Mouse (Mus musculus): ENCODE data around the gene Nxn. TPM values are rescaled to one million over a fixed set of nuclear protein-coding genes. Genes with fewer than 3 reads are reported as not detected.

The Nxn gene
- polyA plus RNA-seq, 1 experiment from 2014 or later, result 12.0 TPM

DNA sequence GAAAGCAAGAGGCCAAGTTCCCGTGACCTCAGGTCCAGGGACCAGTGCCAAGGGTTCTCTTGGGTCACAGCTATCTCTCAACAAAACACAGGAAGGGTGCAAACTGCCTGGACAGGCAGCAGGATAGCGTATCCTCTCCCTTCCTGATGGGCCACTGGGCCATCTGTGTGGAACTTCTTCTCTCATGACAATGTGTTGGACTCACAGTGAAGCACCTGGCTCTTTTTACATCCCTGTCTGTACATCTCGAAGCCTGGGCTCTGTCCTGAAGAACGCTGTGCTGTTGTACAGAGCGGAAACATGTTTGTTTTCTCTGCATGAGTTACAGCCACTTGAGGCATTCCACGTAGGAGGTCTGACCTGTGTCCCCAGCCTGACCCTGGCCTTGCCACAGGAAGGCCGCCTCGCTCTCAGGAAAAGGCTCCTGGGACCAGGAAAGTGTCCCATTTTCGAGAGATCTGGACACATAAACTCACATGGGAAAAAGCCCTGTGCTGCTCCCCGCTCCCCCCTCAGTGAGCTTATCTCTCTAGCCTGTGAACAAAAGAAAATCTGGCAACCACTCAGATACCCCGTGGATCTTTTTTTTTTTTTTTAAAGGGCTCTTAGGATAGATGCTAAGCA, 18.9 kb downstream of the Nxn start:
- H3K4me3 ChIP-seq (ENCODE audit: low read depth, low read length), result no peak overlapping the region
- no peak overlapping the region for H3K4me2 ChIP-seq
- 48% methylated on average over 11 of the region's 11 CpGs for WGBS
- peaks cover 7% of the 10 kb centered on the region; the same call in 1 of the 2 replicates for H3K4me1 ChIP-seq (replicated peaks; ENCODE audit: control insufficient read depth, insufficient read depth, low read length)
- no peak overlapping the region for H3K9ac ChIP-seq (ENCODE audit: low read depth, low read length)
- no peaks in the 10 kb centered on the region for H3K36me3 ChIP-seq (ENCODE audit: control insufficient read depth, insufficient read depth, low read length)
- H3K9me3 ChIP-seq (ENCODE audit: control insufficient read depth, low read length), result no peaks in the 10 kb centered on the region
- ATAC-seq (replicated peaks; ENCODE audit: low FRiP score), result no peak
- no peaks in the 10 kb centered on the region for H3K27me3 ChIP-seq (replicated peaks; ENCODE audit: control insufficient read depth, insufficient read depth, low read length)
- no peak for DNase-seq (ENCODE audit: low spot score)
- no peak overlapping the region; the same call in 1 of the 2 replicates for H3K27ac ChIP-seq (ENCODE audit: low read depth, low read length)

DNA sequence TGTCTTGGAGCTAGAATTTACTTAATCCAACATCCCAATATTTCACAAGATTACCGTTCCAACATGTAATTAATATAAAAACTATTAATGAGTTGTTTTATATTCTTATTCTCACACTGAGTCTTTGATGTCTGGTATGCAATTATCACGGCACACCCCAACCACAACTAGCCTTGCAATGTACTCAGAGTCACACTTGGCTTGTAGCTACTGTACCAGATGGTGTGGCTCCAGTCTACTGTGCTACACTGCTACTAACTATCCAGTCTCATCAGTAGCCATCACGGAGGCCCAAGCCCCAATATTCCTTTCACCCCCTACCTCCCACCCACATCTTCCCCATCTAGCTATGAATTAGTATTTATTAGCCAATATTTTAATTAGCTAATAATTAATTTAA, 22.5 kb downstream of the Nxn start:
- no peak overlapping the region for H3K4me3 ChIP-seq (ENCODE audit: low read depth, low read length)
- H3K27ac ChIP-seq (ENCODE audit: low read depth, low read length), result no peak overlapping the region
- ATAC-seq (replicated peaks; ENCODE audit: low FRiP score) (no peak), DNase-seq (ENCODE audit: low spot score) (no peak)
- 85% methylated on average over 3 of the region's 3 CpGs for WGBS
- no peaks in the 10 kb centered on the region for H3K9me3 ChIP-seq (ENCODE audit: control insufficient read depth, low read length)
- no peak overlapping the region for H3K9ac ChIP-seq (ENCODE audit: low read depth, low read length)
- H3K4me1 ChIP-seq (replicated peaks; ENCODE audit: control insufficient read depth, insufficient read depth, low read length), result peaks cover 7% of the 10 kb centered on the region; the same call in 1 of the 2 replicates
- no peaks in the 10 kb centered on the region for H3K36me3 ChIP-seq (ENCODE audit: control insufficient read depth, insufficient read depth, low read length)
- no peaks in the 10 kb centered on the region for H3K27me3 ChIP-seq (replicated peaks; ENCODE audit: control insufficient read depth, insufficient read depth, low read length)
- no peak overlapping the region for H3K4me2 ChIP-seq

GRCm38 (mm10) chr11:76374491-76375185, 24.3 kb downstream of the Nxn start:
- 57% methylated on average over 17 of the region's 17 CpGs for WGBS
- no peak overlapping the region for H3K4me3 ChIP-seq (ENCODE audit: low read depth, low read length)
- H3K4me1 ChIP-seq (replicated peaks; ENCODE audit: control insufficient read depth, insufficient read depth, low read length), result peaks cover 2% of the 10 kb centered on the region; the same call in 1 of the 2 replicates
- ATAC-seq (replicated peaks; ENCODE audit: low FRiP score) (no peak), DNase-seq (ENCODE audit: low spot score) (peak; percentile 46)
- no peaks in the 10 kb centered on the region for H3K27me3 ChIP-seq (replicated peaks; ENCODE audit: control insufficient read depth, insufficient read depth, low read length)
- H3K9me3 ChIP-seq (ENCODE audit: control insufficient read depth, low read length), result no peaks in the 10 kb centered on the region
- H3K4me2 ChIP-seq, result no peak overlapping the region
- H3K36me3 ChIP-seq (ENCODE audit: control insufficient read depth, insufficient read depth, low read length), result no peaks in the 10 kb centered on the region
- H3K9ac ChIP-seq (ENCODE audit: low read depth, low read length), result no peak overlapping the region
- peak overlapping the region; percentile 40; the same call in 1 of the 2 replicates for H3K27ac ChIP-seq (ENCODE audit: low read depth, low read length)

DNA sequence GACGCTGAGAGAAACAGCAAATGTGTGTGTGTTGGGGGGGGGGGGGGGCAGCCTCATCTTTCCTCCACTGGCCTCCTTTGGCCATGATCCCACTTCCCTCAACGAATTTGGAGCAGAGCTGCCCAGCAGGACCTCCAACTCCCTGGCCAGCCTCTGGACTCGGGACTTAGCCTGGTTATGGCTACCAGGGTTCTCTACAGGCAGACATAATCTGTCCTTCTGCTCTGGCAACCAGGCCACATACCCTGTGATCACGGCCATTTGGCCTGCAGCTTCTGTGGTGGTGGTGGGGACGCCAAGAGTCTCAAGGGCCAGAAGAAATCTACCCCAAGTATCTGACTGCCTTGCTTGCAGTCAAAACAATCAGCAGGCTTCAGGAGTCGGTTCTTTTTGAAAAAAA, 26.4 kb downstream of the Nxn start:
- Histone ChIP-seq H3K36me3 (ENCODE audit: control insufficient read depth, insufficient read depth, low read length) (no peaks in the 10 kb centered on the region), H3K4me3 (ENCODE audit: low read depth, low read length) (no peak overlapping the region), H3K4me1 (replicated peaks; ENCODE audit: control insufficient read depth, insufficient read depth, low read length) (peaks cover 2% of the 10 kb centered on the region; the same call in 1 of the 2 replicates), H3K27me3 (replicated peaks; ENCODE audit: control insufficient read depth, insufficient read depth, low read length) (no peaks in the 10 kb centered on the region), H3K9me3 (ENCODE audit: control insufficient read depth, low read length) (no peaks in the 10 kb centered on the region), H3K27ac (ENCODE audit: low read depth, low read length) (no peak overlapping the region), H3K9ac (ENCODE audit: low read depth, low read length) (no peak overlapping the region), H3K4me2 (no peak overlapping the region)
- DNase-seq (ENCODE audit: low spot score), result no peak
- WGBS, result 51% methylated on average over 6 of the region's 6 CpGs
- ATAC-seq (replicated peaks; ENCODE audit: low FRiP score), result no peak

GRCm38 (mm10) chr11:76372120-76372519, 26.8 kb downstream of the Nxn start:
- WGBS, result 63% methylated on average over 2 of the region's 2 CpGs
- Histone ChIP-seq H3K36me3 (ENCODE audit: control insufficient read depth, insufficient read depth, low read length) (no peaks in the 10 kb centered on the region), H3K27ac (ENCODE audit: low read depth, low read length) (no peak overlapping the region), H3K4me1 (replicated peaks; ENCODE audit: control insufficient read depth, insufficient read depth, low read length) (peaks cover 2% of the 10 kb centered on the region; the same call in 1 of the 2 replicates), H3K4me2 (no peak overlapping the region), H3K9ac (ENCODE audit: low read depth, low read length) (no peak overlapping the region), H3K4me3 (ENCODE audit: low read depth, low read length) (no peak overlapping the region), H3K27me3 (replicated peaks; ENCODE audit: control insufficient read depth, insufficient read depth, low read length) (no peaks in the 10 kb centered on the region), H3K9me3 (ENCODE audit: control insufficient read depth, low read length) (no peaks in the 10 kb centered on the region)
- ATAC-seq (replicated peaks; ENCODE audit: low FRiP score) (no peak), DNase-seq (ENCODE audit: low spot score) (no peak)

DNA sequence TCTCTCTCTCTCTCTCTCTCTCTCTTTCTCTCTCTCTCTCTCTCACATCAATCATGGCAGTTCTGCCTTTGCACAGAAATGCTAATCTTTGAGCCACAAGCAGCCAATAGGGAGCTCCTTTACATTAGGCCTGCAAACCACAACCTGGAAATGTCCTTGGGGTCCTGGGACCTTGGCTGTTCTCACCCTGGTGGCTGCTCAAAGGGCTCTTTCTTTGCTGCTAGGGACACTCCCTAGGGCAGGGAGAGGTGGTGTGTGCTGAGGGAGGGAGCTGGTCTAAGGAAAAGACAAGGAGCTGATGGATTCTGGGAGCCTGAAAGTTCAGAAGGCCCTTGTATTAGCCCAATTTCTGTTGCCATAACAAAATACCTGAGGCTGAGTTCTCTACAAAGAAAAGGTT, 28.4 kb downstream of the Nxn start:
- H3K4me1 ChIP-seq (replicated peaks; ENCODE audit: control insufficient read depth, insufficient read depth, low read length), result peaks cover 2% of the 10 kb centered on the region; the same call in 1 of the 2 replicates
- no peak overlapping the region for H3K9ac ChIP-seq (ENCODE audit: low read depth, low read length)
- H3K4me3 ChIP-seq (ENCODE audit: low read depth, low read length), result no peak overlapping the region
- no peak overlapping the region for H3K4me2 ChIP-seq
- H3K27me3 ChIP-seq (replicated peaks; ENCODE audit: control insufficient read depth, insufficient read depth, low read length), result no peaks in the 10 kb centered on the region
- DNase-seq (ENCODE audit: low spot score) (no peak), ATAC-seq (replicated peaks; ENCODE audit: low FRiP score) (no peak)
- no peak overlapping the region for H3K27ac ChIP-seq (ENCODE audit: low read depth, low read length)
- H3K36me3 ChIP-seq (ENCODE audit: control insufficient read depth, insufficient read depth, low read length), result no peaks in the 10 kb centered on the region
- H3K9me3 ChIP-seq (ENCODE audit: control insufficient read depth, low read length), result no peaks in the 10 kb centered on the region

DNA sequence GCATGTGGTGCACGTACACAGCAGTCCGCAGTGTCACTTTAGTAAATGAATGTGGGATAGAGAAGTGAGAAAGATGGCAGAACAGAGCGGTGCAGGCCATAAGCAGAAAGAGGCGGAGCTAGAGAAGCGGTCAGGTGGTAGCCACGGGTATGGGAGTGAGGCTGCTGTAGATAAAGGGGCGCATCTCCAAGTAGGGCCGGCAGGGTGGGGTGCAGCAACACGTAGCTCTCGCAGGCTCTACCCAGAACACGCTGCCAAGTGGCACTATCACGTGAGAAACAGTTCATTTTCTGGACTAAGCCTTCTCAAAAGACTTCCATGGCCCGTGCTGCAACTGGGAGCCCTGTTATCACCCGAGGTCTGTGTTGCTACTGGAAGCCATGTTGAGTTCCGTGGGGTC, 32.2 kb downstream of the Nxn start:
- Histone ChIP-seq H3K4me1 (replicated peaks; ENCODE audit: control insufficient read depth, insufficient read depth, low read length) (peaks cover 6% of the 10 kb centered on the region; the same call in 1 of the 2 replicates), H3K4me2 (no peak overlapping the region), H3K27me3 (replicated peaks; ENCODE audit: control insufficient read depth, insufficient read depth, low read length) (no peaks in the 10 kb centered on the region), H3K9me3 (ENCODE audit: control insufficient read depth, low read length) (no peaks in the 10 kb centered on the region), H3K27ac (ENCODE audit: low read depth, low read length) (no peak overlapping the region), H3K36me3 (ENCODE audit: control insufficient read depth, insufficient read depth, low read length) (no peaks in the 10 kb centered on the region), H3K9ac (ENCODE audit: low read depth, low read length) (no peak overlapping the region), H3K4me3 (ENCODE audit: low read depth, low read length) (no peak overlapping the region)
- WGBS, result 81% methylated on average over 15 of the region's 15 CpGs
- DNase-seq (ENCODE audit: low spot score) (no peak), ATAC-seq (replicated peaks; ENCODE audit: low FRiP score) (no peak)

GRCm38 (mm10) chr11:76364038-76364437, 34.9 kb downstream of the Nxn start:
- no peaks in the 10 kb centered on the region for H3K27me3 ChIP-seq (replicated peaks; ENCODE audit: control insufficient read depth, insufficient read depth, low read length)
- H3K4me1 ChIP-seq (replicated peaks; ENCODE audit: control insufficient read depth, insufficient read depth, low read length), result 0 out of 2 replicates have a peak, but pooled peaks cover 4% of the 10 kb centered on the region
- H3K27ac ChIP-seq (ENCODE audit: low read depth, low read length), result no peak overlapping the region
- H3K9me3 ChIP-seq (ENCODE audit: control insufficient read depth, low read length), result no peaks in the 10 kb centered on the region
- ATAC-seq (replicated peaks; ENCODE audit: low FRiP score), result no peak
- 70% methylated on average over 5 of the region's 5 CpGs for WGBS
- H3K36me3 ChIP-seq (ENCODE audit: control insufficient read depth, insufficient read depth, low read length), result no peaks in the 10 kb centered on the region
- H3K4me2 ChIP-seq, result no peak overlapping the region
- H3K4me3 ChIP-seq (ENCODE audit: low read depth, low read length), result no peak overlapping the region
- H3K9ac ChIP-seq (ENCODE audit: low read depth, low read length), result no peak overlapping the region
- no peak for DNase-seq (ENCODE audit: low spot score)

DNA sequence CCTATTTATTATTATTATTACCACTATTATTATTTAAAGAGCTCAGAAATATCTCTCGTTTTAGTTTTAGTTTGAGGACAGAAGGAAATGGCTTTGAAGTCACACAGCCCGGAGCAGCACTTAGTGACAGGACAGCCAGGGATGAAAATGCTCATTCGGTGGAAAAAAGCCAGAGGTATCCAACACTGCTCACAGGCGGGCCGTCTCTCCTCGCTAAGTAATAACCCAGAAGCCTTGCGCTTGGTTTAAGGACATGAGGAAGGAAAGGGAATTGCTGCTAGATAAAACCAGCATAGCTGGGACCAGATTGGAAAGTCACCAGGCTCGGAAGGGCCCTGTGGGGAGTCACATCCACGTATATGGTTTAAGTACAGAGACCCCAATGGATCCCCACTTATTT, 35.3 kb downstream of the Nxn start:
- Histone ChIP-seq H3K9me3 (ENCODE audit: control insufficient read depth, low read length) (no peaks in the 10 kb centered on the region), H3K4me3 (ENCODE audit: low read depth, low read length) (no peak overlapping the region), H3K36me3 (ENCODE audit: control insufficient read depth, insufficient read depth, low read length) (no peaks in the 10 kb centered on the region), H3K27me3 (replicated peaks; ENCODE audit: control insufficient read depth, insufficient read depth, low read length) (no peaks in the 10 kb centered on the region), H3K9ac (ENCODE audit: low read depth, low read length) (no peak overlapping the region), H3K4me1 (replicated peaks; ENCODE audit: control insufficient read depth, insufficient read depth, low read length) (0 out of 2 replicates have a peak, but pooled peaks cover 4% of the 10 kb centered on the region), H3K4me2 (no peak overlapping the region), H3K27ac (ENCODE audit: low read depth, low read length) (no peak overlapping the region)
- WGBS, result 57% methylated on average over 9 of the region's 9 CpGs
- ATAC-seq (replicated peaks; ENCODE audit: low FRiP score), result no peak
- no peak for DNase-seq (ENCODE audit: low spot score)
